Mouse (Mus musculus): ENCODE measurements around the gene Tnni3k. TPM values are rescaled to one million over a fixed set of nuclear protein-coding genes. Genes with fewer than 3 reads are reported as not detected.

Gene Tnni3k
- polyA plus RNA-seq, 1 experiment from 2014 or later, result not detected

DNA sequence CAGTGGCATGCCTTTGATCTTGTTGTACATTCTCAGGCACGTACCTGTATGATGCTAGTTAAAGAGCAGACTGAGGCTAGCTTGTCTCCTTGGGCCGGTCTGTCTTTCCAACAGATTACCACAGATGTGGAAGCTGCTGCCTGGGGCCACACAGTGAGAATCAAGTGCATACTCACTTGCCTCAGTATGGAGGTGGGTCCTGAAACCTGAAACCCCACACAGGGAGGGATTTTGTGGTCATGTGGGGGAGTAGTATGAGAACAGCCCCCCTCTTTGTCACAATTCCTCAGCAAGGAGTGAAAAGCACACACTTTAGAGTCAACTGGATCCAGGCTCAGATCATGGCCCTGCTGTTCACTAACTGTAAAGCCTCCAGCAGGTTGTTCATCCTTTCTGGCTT is 239.6 kb downstream of the Tnni3k start:
- Histone ChIP-seq H3K9ac (ENCODE audit: low read length) (no peak overlapping the region), H3K4me3 (ENCODE audit: low read depth, low read length) (no peak overlapping the region), H3K27ac (ENCODE audit: low read depth, low read length) (no peak overlapping the region), H3K4me2 (ENCODE audit: low read depth) (no peak overlapping the region), H3K27me3 (ENCODE audit: control insufficient read depth, insufficient read depth, low read length) (no peaks in the 10 kb centered on the region), H3K9me3 (ENCODE audit: control insufficient read depth, low read length) (no peaks in the 10 kb centered on the region), H3K4me1 (ENCODE audit: control insufficient read depth, insufficient read depth, low read length) (no peaks in the 10 kb centered on the region), H3K36me3 (ENCODE audit: control insufficient read depth, insufficient read depth, low read length) (no peaks in the 10 kb centered on the region)
- WGBS, result 38% methylated on average over 2 of the region's 2 CpGs
- ATAC-seq (ENCODE audit: insufficient read depth, low FRiP score, low TSS enrichment), result no peak
- DNase-seq (ENCODE audit: low spot score), result no peak

DNA sequence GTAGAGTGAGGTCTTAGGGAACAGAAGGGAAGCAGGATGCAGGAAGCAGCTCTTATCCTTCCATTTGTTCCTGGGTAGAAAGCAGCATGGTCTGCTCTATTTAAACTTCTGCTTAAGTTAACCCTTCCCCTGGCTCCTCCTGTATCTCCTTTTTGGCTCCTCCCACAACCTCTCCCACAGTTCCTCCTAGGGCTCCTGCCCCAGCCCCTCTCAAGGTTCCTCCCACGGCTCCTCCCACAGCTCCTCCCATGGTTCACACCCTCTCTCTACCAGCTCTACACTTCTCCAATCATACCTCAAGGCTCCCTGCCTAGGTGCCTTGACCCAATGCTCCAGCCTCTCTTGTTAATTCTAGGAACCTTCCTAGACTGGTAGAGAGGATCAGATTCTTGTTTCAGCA is 242.3 kb downstream of the Tnni3k start:
- no peak overlapping the region for H3K9ac ChIP-seq (ENCODE audit: low read length)
- H3K36me3 ChIP-seq (ENCODE audit: control insufficient read depth, insufficient read depth, low read length), result no peaks in the 10 kb centered on the region
- H3K4me2 ChIP-seq (ENCODE audit: low read depth), result no peak overlapping the region
- 68% methylated on average over 1 of the region's 1 CpGs for WGBS
- no peaks in the 10 kb centered on the region; the same call in 1 of the 2 replicates for H3K4me1 ChIP-seq (ENCODE audit: control insufficient read depth, insufficient read depth, low read length)
- H3K27me3 ChIP-seq (ENCODE audit: control insufficient read depth, insufficient read depth, low read length), result no peaks in the 10 kb centered on the region
- ATAC-seq (ENCODE audit: insufficient read depth, low FRiP score, low TSS enrichment), result no peak
- H3K9me3 ChIP-seq (ENCODE audit: control insufficient read depth, low read length), result no peaks in the 10 kb centered on the region
- H3K4me3 ChIP-seq (ENCODE audit: low read depth, low read length), result no peak overlapping the region
- no peak overlapping the region for H3K27ac ChIP-seq (ENCODE audit: low read depth, low read length)
- no peak for DNase-seq (ENCODE audit: low spot score)

DNA sequence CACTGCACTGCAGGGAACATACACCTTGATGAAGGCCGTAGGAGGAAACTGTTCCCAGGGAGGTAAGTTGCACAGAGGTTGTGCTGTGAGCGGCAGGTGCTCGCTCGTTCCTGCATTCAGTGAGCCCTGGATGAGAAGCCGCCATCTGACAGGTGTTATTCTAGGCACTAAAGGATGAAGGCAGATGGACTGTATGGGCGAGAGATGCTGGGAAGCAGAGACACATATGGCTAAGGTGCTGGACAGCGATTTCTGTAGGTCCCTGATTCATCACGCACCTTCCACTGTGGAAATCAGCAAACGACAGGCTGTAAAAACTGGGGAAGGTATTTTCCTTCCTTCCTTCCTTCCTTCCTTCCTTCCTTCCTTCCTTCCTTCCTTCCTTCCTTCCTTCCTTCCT is 243.4 kb downstream of the Tnni3k start:
- H3K27me3 ChIP-seq (ENCODE audit: control insufficient read depth, insufficient read depth, low read length), result no peaks in the 10 kb centered on the region
- no peak overlapping the region for H3K4me2 ChIP-seq (ENCODE audit: low read depth)
- DNase-seq (ENCODE audit: low spot score) (no peak), ATAC-seq (ENCODE audit: insufficient read depth, low FRiP score, low TSS enrichment) (no peak)
- no peaks in the 10 kb centered on the region for H3K36me3 ChIP-seq (ENCODE audit: control insufficient read depth, insufficient read depth, low read length)
- H3K4me1 ChIP-seq (ENCODE audit: control insufficient read depth, insufficient read depth, low read length), result no peaks in the 10 kb centered on the region; the same call in 1 of the 2 replicates
- no peak overlapping the region for H3K27ac ChIP-seq (ENCODE audit: low read depth, low read length)
- H3K9ac ChIP-seq (ENCODE audit: low read length), result no peak overlapping the region
- no peak overlapping the region for H3K4me3 ChIP-seq (ENCODE audit: low read depth, low read length)
- WGBS, result 77% methylated on average over 9 of the region's 9 CpGs
- no peaks in the 10 kb centered on the region for H3K9me3 ChIP-seq (ENCODE audit: control insufficient read depth, low read length)

DNA sequence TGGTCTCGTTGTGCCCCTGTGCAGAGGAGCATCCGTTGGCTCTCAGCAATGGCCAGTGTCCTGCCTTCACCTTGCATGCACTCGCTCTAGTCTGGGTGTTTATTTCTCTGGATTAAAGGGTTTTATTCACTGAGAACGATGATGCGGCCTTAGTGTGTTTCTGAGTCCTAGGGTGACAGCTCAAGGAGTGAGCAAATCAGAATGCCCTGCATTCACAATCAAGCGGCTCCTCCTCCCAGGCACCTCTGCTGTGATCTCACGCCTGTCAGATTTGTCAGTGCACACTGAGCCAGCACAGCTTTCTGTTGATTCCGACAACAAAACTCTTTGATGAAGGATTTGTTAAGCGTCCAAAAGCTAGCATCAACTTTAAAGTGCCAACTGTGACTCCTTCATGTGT is 243.9 kb downstream of the Tnni3k start:
- Histone ChIP-seq H3K4me1 (ENCODE audit: control insufficient read depth, insufficient read depth, low read length) (no peaks in the 10 kb centered on the region; the same call in 1 of the 2 replicates), H3K36me3 (ENCODE audit: control insufficient read depth, insufficient read depth, low read length) (no peaks in the 10 kb centered on the region), H3K27ac (ENCODE audit: low read depth, low read length) (no peak overlapping the region), H3K27me3 (ENCODE audit: control insufficient read depth, insufficient read depth, low read length) (no peaks in the 10 kb centered on the region), H3K9me3 (ENCODE audit: control insufficient read depth, low read length) (no peaks in the 10 kb centered on the region), H3K9ac (ENCODE audit: low read length) (no peak overlapping the region), H3K4me2 (ENCODE audit: low read depth) (no peak overlapping the region), H3K4me3 (ENCODE audit: low read depth, low read length) (no peak overlapping the region)
- 37% methylated on average over 9 of the region's 9 CpGs for WGBS
- DNase-seq (ENCODE audit: low spot score) (no peak), ATAC-seq (ENCODE audit: insufficient read depth, low FRiP score, low TSS enrichment) (no peak)

DNA sequence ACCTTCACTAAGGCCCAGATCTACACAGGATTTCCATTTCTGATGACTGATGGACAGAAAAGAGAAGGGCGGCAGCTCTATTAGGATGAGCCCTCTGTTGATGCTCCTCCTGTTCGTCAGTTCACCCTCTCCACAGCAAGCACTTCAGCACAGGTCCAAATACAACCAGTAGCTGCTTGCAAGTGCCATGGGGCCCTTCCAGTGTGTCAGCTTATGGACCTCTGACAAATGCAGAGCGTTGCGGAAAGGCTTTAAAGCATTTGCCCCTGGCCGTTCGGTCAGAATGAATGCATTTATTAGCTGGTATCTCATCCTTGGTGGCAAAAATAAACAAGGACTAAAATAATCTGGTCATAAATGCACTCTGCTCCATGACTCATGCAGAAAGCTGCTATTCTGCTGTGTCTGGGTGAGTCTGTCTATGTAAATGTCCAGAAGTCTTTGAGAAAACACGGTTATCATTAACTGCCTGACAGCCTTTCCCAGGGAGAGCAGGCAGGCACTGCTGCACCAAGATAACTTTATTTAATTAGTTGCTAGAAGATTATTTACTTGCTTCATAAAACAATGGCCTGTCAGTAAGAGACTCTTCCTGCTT is 244.8 kb downstream of the Tnni3k start:
- WGBS, result 71% methylated on average over 7 of the region's 7 CpGs
- DNase-seq (ENCODE audit: low spot score) (no peak), ATAC-seq (ENCODE audit: insufficient read depth, low FRiP score, low TSS enrichment) (no peak)
- Histone ChIP-seq H3K4me3 (ENCODE audit: low read depth, low read length) (no peak overlapping the region), H3K4me2 (ENCODE audit: low read depth) (no peak overlapping the region), H3K9ac (ENCODE audit: low read length) (no peak overlapping the region), H3K27me3 (ENCODE audit: control insufficient read depth, insufficient read depth, low read length) (no peaks in the 10 kb centered on the region), H3K4me1 (ENCODE audit: control insufficient read depth, insufficient read depth, low read length) (no peaks in the 10 kb centered on the region; the same call in 1 of the 2 replicates), H3K27ac (ENCODE audit: low read depth, low read length) (no peak overlapping the region), H3K9me3 (ENCODE audit: control insufficient read depth, low read length) (no peaks in the 10 kb centered on the region), H3K36me3 (ENCODE audit: control insufficient read depth, insufficient read depth, low read length) (no peaks in the 10 kb centered on the region)

DNA sequence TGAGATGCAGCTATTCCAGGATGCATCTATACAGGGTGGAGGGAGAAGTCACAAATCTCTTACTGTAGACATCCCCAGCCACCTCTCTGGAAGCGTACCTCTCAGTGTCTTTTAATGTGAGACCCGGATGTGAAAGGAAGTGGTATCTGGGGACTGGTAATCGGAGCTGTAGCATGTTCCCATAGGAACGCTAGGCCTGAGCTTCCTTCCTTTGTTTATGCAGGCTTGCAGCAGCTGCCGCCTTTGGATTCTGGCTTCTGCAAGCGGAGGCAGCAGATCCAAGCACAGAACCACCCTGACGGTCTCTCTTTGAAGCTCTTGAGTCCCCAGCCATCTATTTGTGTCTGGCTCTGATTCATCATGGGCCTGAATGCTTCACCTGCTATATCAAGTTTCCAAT is 248.6 kb downstream of the Tnni3k start:
- Histone ChIP-seq H3K27ac (ENCODE audit: low read depth, low read length) (no peak overlapping the region), H3K9ac (ENCODE audit: low read length) (no peak overlapping the region), H3K4me1 (ENCODE audit: control insufficient read depth, insufficient read depth, low read length) (no peaks in the 10 kb centered on the region; the same call in 1 of the 2 replicates), H3K4me3 (ENCODE audit: low read depth, low read length) (no peak overlapping the region), H3K9me3 (ENCODE audit: control insufficient read depth, low read length) (no peaks in the 10 kb centered on the region), H3K36me3 (ENCODE audit: control insufficient read depth, insufficient read depth, low read length) (no peaks in the 10 kb centered on the region), H3K4me2 (ENCODE audit: low read depth) (no peak overlapping the region), H3K27me3 (ENCODE audit: control insufficient read depth, insufficient read depth, low read length) (no peaks in the 10 kb centered on the region)
- DNase-seq (ENCODE audit: low spot score) (peak; percentile 40), ATAC-seq (ENCODE audit: insufficient read depth, low FRiP score, low TSS enrichment) (peak; percentile 61)
- WGBS, result 36% methylated on average over 7 of the region's 7 CpGs

DNA sequence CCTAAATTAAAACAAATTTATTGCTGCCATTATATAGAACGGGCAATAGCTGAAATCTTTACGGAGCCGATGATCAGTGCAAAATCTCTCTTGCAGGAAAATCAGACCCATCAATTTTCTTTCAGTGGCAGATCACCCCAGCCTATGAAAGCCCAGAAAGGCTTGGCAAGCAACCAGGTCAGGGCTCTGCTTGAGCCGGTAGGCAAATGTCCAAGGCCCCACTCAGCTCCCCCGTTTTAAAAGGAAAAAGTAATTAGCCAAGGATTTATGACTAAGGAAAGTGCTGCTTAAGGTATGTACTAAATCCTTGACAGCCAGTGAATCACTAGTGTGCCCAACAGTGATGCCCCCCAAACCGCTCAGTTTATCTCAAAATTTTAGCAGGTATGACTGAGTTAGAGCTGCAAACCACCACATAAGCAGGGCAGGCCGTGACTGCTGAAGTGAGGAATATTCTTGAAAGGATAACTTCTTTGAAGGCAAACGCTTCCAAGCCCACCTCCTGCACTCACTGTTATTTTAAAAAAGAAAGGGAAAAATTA is 254.2 kb downstream of the Tnni3k start:
- Histone ChIP-seq H3K9me3 (ENCODE audit: control insufficient read depth, low read length) (no peaks in the 10 kb centered on the region), H3K4me2 (ENCODE audit: low read depth) (no peak overlapping the region), H3K9ac (ENCODE audit: low read length) (no peak overlapping the region), H3K4me1 (ENCODE audit: control insufficient read depth, insufficient read depth, low read length) (0 out of 2 replicates have a peak, but pooled peaks cover 2% of the 10 kb centered on the region), H3K4me3 (ENCODE audit: low read depth, low read length) (no peak overlapping the region), H3K36me3 (ENCODE audit: control insufficient read depth, insufficient read depth, low read length) (no peaks in the 10 kb centered on the region), H3K27ac (ENCODE audit: low read depth, low read length) (no peak overlapping the region), H3K27me3 (ENCODE audit: control insufficient read depth, insufficient read depth, low read length) (no peaks in the 10 kb centered on the region)
- ATAC-seq (ENCODE audit: insufficient read depth, low FRiP score, low TSS enrichment), result 0 out of 2 replicates have a peak, but pooled peaks have one; percentile 35
- no peak for DNase-seq (ENCODE audit: low spot score)
- WGBS, result 53% methylated on average over 8 of the region's 8 CpGs

DNA sequence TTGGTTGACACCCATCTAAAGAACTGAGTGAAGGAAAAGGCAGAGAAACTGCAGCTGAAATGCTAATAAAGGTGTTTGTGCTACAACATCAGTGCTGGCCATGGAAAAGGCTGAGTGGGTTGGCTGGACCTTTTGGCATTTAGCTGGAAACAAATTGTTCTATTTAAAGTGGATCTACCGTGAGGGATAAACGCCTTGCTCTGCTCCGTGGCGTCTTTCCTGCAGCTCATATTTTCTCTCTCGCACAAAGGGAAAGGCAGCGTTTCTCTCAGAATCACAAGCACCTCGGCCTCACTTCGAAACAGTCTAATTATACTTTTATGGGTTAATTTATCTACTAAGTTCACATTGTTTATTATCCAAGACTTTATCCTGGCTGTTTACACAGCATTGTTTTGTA is 254.8 kb downstream of the Tnni3k start:
- Histone ChIP-seq H3K27me3 (ENCODE audit: control insufficient read depth, insufficient read depth, low read length) (no peaks in the 10 kb centered on the region), H3K4me2 (ENCODE audit: low read depth) (no peak overlapping the region), H3K9me3 (ENCODE audit: control insufficient read depth, low read length) (no peaks in the 10 kb centered on the region), H3K4me3 (ENCODE audit: low read depth, low read length) (no peak overlapping the region), H3K9ac (ENCODE audit: low read length) (no peak overlapping the region), H3K27ac (ENCODE audit: low read depth, low read length) (no peak overlapping the region), H3K4me1 (ENCODE audit: control insufficient read depth, insufficient read depth, low read length) (0 out of 2 replicates have a peak, but pooled peaks cover 2% of the 10 kb centered on the region), H3K36me3 (ENCODE audit: control insufficient read depth, insufficient read depth, low read length) (no peaks in the 10 kb centered on the region)
- whole genome bisulfite sequencing, result 61% methylated on average over 8 of the region's 8 CpGs
- no peak for DNase-seq (ENCODE audit: low spot score)
- no peak for ATAC-seq (ENCODE audit: insufficient read depth, low FRiP score, low TSS enrichment)

DNA sequence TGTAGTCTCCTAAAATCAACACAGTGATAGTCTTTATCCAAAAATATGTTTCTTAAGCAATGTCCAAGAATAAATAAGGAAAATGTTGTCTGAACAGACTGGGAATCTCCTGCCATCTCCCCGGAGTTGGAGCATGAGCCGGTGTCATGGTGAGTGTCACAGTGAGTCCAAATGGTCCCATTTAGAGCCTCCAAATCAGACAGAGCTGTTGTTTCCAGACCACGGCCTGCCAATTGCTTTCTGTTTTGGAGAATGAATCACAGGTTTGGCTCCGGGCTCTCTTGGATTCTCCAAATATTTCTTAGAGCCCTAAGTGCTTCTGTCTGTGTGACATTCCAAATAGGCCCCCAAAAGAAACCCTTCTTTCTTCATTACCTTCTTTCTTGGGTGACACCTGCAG is 256.4 kb downstream of the Tnni3k start:
- no peaks in the 10 kb centered on the region for H3K36me3 ChIP-seq (ENCODE audit: control insufficient read depth, insufficient read depth, low read length)
- DNase-seq (ENCODE audit: low spot score) (no peak), ATAC-seq (ENCODE audit: insufficient read depth, low FRiP score, low TSS enrichment) (no peak)
- no peak overlapping the region for H3K4me3 ChIP-seq (ENCODE audit: low read depth, low read length)
- 0 out of 2 replicates have a peak, but pooled peaks cover 2% of the 10 kb centered on the region for H3K4me1 ChIP-seq (ENCODE audit: control insufficient read depth, insufficient read depth, low read length)
- no peak overlapping the region for H3K27ac ChIP-seq (ENCODE audit: low read depth, low read length)
- no peak overlapping the region for H3K9ac ChIP-seq (ENCODE audit: low read length)
- H3K4me2 ChIP-seq (ENCODE audit: low read depth), result no peak overlapping the region
- no peaks in the 10 kb centered on the region for H3K9me3 ChIP-seq (ENCODE audit: control insufficient read depth, low read length)
- WGBS, result 79% methylated on average over 4 of the region's 4 CpGs
- no peaks in the 10 kb centered on the region for H3K27me3 ChIP-seq (ENCODE audit: control insufficient read depth, insufficient read depth, low read length)
